Mouse (Mus musculus): ENCODE measurements at regions not wholly inside any gene's neighbourhood (a gene's known extent, or its start where the extent isn't known, plus 50 kb on each side); places are given as distances from the start of the nearest gene placed in this dataset.
"Not testable (repeated sequence)": the region's sequence is repeated elsewhere in the genome, so short reads cannot be mapped to it uniquely, and the experiment has no call there.

DNA sequence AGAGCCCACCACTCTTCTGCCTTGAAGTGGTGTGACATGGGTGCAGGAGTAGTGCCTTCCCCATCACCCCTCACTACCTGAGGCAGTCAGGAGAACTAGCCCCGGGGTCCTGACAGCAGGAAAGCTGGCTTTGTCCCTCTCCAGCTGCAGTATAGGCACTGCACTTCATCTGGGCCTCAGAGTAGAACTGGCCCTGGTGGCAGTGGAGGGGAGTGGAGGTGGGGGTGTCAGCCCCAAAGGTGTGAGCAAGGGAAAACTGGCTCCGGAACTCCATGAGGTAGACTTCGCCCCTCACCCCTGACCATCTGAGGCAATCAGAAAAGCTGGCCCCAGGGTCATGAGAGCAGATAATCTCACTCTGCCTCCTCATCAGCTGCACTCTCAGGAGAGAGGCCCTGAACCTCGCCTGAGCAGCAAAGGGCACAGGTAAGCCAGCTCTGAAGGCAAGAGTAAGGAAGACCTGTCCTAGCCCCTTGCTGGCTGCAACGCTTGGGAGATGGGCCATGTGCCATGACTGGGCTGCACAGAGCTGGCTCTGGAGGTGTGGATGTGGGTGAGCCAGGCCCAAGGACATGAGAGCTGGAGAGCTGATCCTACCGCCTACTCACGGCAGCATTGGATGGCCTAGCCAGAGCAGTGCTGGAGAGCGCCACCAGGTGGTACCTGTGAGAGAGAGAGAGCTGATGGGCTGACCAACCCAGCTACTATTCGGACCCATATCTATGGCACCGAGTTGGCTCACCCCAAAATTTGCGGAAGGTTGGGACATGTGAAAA lies 377.0 kb upstream of the B3galt2 start:
- no peak for DNase-seq (ENCODE audit: low read depth, low spot score)

DNA sequence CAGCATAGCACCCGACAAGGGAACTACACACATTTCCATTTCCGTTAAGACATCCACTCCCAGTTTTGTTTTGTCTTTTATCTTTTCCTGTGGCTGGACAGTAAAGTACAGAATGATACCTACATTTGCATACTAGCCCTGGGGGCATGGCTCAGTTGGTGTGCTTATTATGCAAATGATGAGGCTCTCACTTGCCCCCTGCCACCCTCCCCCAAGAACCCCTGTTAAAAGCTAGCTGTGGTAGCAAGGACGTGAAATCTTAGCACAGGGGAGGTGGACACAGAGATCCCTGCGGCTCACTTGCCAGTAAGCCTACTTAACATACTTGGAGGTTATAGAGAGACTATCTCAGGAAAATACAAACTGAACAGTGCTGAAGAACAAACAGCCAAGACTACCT lies 375.2 kb upstream of the B3galt2 start:
- no peak for DNase-seq (ENCODE audit: low read depth, low spot score)

DNA sequence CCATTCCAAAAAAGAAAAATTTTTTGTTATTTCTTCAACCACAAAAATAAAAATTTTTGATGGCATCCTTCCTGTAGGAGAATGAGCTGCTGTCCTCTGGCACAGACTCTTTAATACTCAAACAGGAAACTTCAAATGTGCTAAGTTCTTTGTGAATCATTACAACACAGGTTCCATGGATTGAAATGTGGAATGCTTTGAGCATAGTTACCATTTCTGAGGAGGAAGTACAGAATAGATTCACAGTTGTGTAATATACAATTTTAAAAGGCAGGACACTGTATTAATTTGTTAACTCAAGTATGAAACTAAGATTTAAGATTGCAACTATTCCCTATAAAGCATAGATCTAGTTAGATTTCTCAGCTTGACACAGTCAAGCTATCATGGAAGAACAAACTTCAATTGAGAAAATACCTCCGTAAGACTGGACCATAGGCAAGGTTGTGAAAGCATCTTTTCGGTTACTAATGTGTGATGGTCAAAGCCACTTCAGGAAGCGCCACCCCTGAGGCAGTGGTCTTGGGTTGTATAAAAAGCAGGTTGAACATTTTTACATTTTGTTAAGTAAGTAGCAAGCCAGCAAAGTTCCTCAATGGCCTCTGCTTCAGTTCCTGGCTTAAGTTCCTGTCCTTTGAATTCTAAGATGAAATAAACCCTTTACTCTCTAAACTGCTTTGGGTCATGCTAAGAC lies 354.0 kb upstream of the B3galt2 start:
- DNase-seq (ENCODE audit: low read depth, low spot score), result no peak

DNA sequence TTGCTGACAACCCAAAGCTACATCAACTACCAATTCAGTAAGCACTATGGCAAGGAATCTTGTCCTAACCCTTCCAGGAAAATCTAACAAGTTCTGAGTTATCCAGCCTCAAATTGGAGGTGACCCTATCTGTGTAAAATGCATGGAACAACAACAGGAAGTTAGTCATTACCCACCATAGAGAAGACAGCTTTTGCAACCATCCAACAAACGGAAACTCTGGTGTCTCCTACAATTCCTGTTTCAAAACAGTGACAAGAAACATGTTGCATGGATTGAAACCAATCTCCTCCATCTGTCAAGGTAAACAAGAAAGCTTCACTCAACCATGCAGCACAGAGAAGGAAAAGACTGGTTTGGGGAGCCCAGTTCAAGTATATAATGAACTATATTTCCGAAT lies 353.0 kb upstream of the B3galt2 start:
- DNase-seq (ENCODE audit: low read depth, low spot score), result no peak

DNA sequence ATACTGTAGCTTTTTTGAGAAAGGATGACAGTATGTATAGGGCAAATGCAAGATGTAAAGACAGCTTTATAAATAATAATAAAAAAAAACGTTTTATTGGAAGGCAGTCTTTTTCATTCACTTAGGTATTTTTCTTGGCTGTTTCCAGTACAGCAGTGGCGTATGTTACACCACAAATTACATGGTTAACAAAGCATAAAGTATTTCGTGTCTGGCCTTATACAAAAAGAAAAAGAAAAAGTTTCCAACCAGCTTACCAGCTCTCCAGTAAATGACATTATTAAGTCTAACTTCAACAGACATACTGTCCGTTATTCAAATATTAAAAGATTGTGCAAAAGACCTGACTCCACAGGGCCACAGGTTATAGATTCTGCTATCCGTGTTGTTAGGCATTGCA lies 343.9 kb upstream of the B3galt2 start:
- no peak for DNase-seq (ENCODE audit: low read depth, low spot score)

DNA sequence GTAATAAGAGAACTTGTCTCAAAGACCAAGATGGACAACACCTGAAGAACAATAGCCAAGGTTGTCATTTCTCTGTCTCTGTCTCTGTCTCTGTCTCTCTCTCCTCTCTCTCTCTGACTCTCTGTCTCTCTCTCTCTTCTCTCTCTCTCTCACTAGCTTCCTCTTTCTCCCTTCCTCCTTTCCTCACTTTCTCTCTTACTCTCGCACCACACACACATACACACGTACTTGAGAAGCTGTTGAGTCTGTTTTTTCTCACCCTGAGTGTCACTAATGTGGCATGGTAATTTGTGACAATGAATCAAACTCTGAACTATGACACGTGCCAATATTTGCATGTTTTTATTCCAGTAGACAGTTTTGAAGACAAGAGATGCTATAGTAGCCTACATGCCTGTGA lies 333.1 kb upstream of the B3galt2 start:
- no peak for DNase-seq (ENCODE audit: low read depth, low spot score)

DNA sequence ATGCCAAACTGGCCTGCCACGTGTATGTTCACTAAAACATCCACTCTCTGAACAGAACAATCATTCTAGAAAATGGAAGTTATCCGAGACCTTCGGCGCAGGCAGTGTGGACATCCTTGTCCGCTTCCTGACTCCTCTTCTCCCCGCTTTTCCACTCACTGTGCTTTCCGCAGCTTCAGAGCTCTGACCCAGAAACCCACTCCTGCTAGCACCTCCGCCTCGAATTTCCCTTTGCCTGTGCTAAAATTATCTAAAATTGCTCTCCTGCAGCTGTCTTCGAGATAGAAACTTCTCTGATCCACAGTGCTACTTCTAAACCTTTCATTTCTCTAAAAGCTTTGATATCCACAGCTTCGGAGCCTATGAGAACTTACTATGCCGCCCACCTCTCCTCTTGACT lies 322.1 kb upstream of the B3galt2 start:
- peak; percentile 68 for DNase-seq (ENCODE audit: low read depth, low spot score)

DNA sequence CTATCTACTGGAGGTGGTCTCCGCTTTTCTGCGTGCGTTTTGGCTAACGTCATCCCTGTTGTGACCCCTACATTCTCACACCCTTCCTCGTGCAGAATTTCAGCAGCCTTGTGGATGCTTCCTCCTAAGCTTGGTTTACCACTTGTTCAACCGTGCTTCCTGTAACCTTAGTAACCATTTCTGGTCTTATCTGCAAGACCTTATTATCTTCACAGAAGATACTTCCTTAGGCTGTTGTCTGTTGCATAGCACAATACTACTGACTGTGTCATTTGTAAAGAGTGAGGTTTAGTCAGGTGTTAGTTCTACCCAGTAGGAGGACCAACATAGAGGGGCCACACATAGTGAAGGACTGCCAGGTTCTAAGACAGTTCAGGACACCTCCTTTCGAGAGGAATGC lies 320.9 kb upstream of the B3galt2 start:
- no peak for DNase-seq (ENCODE audit: low read depth, low spot score)

DNA sequence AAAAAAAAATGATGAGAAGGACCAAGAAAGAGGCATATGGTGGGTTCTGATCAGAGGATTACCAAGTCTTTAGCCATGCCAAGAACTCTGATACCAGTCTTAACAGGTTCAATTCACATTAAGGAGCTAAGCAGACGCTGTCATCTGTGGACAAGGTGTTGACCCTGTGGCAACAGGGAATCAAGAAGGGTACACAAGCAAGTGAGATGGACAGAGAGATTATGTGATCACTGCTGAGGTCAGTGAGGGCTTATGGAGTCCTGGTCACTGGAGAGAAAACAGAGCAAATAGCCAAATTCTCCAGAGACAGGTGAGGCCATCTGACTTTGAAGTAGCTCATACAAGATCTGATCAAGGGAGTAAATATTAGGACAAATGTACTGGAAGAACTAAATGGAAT lies 289.1 kb upstream of the B3galt2 start:
- DNase-seq (ENCODE audit: low read depth, low spot score), result no peak

DNA sequence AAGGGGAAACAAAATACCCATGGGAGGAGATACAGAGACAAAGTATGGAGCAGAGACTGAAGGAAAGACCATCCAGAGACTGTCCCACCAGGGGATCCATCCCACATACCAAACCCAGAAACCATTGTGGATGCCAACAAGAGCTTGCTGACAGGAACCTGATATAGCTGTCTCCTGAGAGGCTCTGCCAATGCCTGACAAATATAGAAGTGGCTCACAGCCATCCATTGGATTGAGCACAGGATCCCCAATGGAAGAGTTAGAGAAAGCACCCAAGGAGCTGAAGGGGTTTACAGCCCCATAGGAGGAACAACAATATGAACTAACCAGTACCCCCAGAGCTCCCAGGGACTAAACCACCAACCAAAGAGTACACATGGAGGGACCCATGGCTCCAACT lies 280.2 kb upstream of the B3galt2 start:
- not testable (repeated sequence) for DNase-seq (ENCODE audit: low read depth, low spot score)

DNA sequence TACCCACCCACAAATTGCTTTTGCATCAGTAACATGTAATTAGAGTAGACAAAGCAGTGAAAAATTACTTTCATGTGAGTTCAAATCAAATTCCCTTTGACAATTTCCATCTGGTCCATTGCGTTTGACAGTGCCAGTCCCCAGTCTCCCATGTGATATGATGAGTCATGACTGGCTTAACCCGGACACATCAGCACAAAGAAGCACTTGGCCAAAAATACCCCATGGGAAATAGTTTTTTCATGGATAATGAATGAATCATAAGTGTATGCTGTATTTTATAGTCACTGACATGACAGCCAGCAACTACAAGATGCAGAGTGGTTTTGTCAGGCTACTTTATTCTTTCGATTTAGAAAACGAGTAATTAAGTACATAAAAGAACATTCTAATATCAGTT lies 248.6 kb upstream of the B3galt2 start:
- DNase-seq (ENCODE audit: low read depth, low spot score), result peak; percentile 7

Measured in brain, adult 2 months (tissue).